Mouse (Mus musculus) stomach, postnatal 0 days (tissue): ENCODE results near the gene Slc4a1. TPM values are rescaled to one million over a fixed set of nuclear protein-coding genes. Genes with fewer than 3 reads are reported as not detected.
A peak's percentile ranks its signal among the peaks of the same experiment; 100 is the strongest.

Source experiments
- ATAC-seq: fragments of 200-750 bp; cut with Nextera tagmentation; 2 replicates; pipeline ENCODE4 v1.8.0; 2017; ENCODE audit not compliant: low FRiP score, low TSS enrichment
- DNase-seq: peaks from one replicate; pipeline ENCODE4 v3.0.0-alpha.2; 2016; ENCODE audit warnings: low spot score
- H3K27ac ChIP-seq: fragments of 300-500 bp; sonication (generic); replicated peaks from 2 replicates; pipeline ENCODE4 v1.5.1; 2014; ENCODE audit warnings: mild to moderate bottlenecking, control low read depth
- H3K27me3 ChIP-seq: fragments of 300-500 bp; sonication (generic); 2 replicates; pipeline ENCODE4 v1.6.1; 2014; ENCODE audit warnings: low read length; ENCODE audit not compliant: control insufficient read depth, insufficient read depth
- H3K36me3 ChIP-seq: fragments of 300-500 bp; sonication (generic); 2 replicates; pipeline ENCODE4 v1.6.1; 2014; ENCODE audit warnings: low read length, mixed read lengths; ENCODE audit not compliant: control insufficient read depth, insufficient read depth
- H3K4me1 ChIP-seq: fragments of 300-500 bp; sonication (generic); replicated peaks from 2 replicates; pipeline ENCODE4 v1.6.1; 2014; ENCODE audit warnings: antibody characterized with exemption; ENCODE audit not compliant: control insufficient read depth, insufficient read depth
- H3K4me2 ChIP-seq: fragments of 300-500 bp; sonication (generic); replicated peaks from 2 replicates; pipeline ENCODE4 v1.6.1; 2014; ENCODE audit warnings: low read depth, mild to moderate bottlenecking, control low read depth, moderate library complexity
- H3K4me3 ChIP-seq: fragments of 300-500 bp; sonication (generic); 2 replicates; pipeline ENCODE4 v1.5.1; 2014; ENCODE audit warnings: low read depth, low read length, control low read depth
- H3K9ac ChIP-seq: fragments of 300-500 bp; sonication (generic); 2 replicates; pipeline ENCODE4 v1.6.1; 2014; ENCODE audit warnings: mild to moderate bottlenecking, low read length, control low read depth, mixed read lengths
- H3K9me3 ChIP-seq: fragments of 300-500 bp; sonication (generic); 2 replicates; pipeline ENCODE4 v1.6.1; 2016; ENCODE audit warnings: low read length; ENCODE audit not compliant: control insufficient read depth
- CTCF ChIP-seq: IDR thresholded peaks from 2 replicates; pipeline ENCODE4 v1.5.1; 2016; ENCODE audit warnings: antibody characterized with exemption, low read depth, mild to moderate bottlenecking, moderate library complexity
- EP300 ChIP-seq: optimal IDR thresholded peaks from 2 replicates; pipeline ENCODE3; 2016; ENCODE audit warnings: antibody characterized with exemption
- WGBS: fragments of 180-500 bp; shearing (Covaris S2); extraction: QIAGEN DNeasy Blood & Tissue Kit; methylation state at CpG from one replicate; pipeline ENCODE4 v1.1.7; 2014; 5-methylcytosine and 5-hydroxymethylcytosine counted together
- polyA plus RNA-seq: library from polyadenylated mRNA; unstranded; fragments of >200 nt; fragmentation: Nextera tagmentation; extraction: Ambion mirVana; gene quantifications from 2 replicates; pipeline ENCODE4 v1.2.1, GENCODE M21; 2015

Gene Slc4a1
- polyA plus RNA-seq, 1 experiment from 2014 or later, result 0.72 TPM

DNA sequence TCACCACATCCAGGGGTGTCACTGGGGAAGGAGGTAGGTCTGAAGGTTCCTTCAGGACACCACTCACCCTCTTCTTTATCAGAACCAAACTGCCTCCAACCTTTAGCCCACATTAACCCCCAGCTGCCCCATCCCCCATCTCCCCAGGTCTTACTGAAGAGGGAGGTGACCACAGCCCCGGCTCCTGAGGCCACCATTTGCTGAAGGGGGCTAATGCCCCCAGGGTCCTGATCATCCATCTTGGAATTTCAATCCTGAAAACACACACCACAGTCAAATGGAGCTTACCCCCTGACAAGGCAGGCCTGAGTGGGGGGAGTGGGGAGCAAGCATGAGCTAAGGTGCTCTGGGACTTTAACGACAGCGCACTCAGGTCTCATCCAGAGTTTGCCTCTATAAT, 40.4 kb upstream of the Slc4a1 start:
- TF ChIP-seq CTCF (no peak), EP300 (no peak)
- H3K4me2 ChIP-seq, result peak overlapping the region; percentile 70
- peak overlapping the region; percentile 91; the same call in 1 of the 2 replicates for H3K27ac ChIP-seq

DNA sequence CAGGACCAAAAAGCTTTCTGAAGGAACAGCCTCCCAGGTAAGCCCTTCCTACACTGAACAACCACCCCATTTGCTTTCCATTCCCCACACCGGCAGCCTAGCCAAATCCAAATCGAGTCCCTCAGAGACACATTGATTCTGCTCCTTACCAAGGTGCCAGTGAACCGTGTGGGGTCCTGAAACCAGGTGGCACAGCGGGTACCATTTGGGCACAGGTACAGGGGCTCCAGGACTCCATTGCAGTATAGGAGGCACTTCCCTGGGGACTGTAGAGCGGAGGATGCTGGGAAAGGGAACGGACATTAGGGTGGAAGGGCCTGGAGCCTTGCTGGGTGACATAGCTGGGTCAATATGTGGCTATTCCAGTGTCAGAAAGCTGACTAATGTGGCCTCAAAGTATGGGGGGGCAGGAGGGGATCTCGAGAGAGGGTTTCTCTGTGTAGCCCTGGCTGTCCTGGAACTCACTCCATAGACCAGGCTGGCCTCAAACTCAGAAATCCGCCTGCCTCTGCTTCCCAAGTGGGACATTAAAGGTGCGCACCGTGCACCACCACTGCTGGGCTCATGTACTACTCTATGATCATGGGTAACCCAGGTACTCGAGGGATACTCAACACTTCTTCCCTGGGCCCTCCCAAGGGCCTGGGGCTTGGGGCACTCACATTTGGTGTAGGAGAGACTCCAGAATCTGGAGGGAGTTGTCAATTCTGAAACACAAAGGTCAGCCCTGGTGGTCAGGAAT, 39.7 kb upstream of the Slc4a1 start:
- no peak for TF ChIP-seq CTCF
- 82% methylated on average over 11 of the region's 11 CpGs for WGBS
- Histone ChIP-seq H3K9ac (peak overlapping the region; percentile 79; the same call in 1 of the 2 replicates), H3K36me3 (peaks cover 20% of the 10 kb centered on the region), H3K4me1 (peaks cover 5% of the 10 kb centered on the region; the same call in 1 of the 2 replicates), H3K27me3 (no peaks in the 10 kb centered on the region), H3K9me3 (no peaks in the 10 kb centered on the region), H3K4me3 (peak overlapping the region; percentile 81; the same call in 1 of the 2 replicates), H3K4me2 (peak overlapping the region; percentile 70; the same call in 1 of the 2 replicates), H3K27ac (no peak overlapping the region)
- no peak for ATAC-seq
- DNase-seq, result no peak

More for the DNA sequence above, 40.4 kb upstream of the Slc4a1 start:
- WGBS, result 9% methylated on average over 3 of the region's 3 CpGs
- Histone ChIP-seq H3K36me3 (peaks cover 20% of the 10 kb centered on the region), H3K9me3 (no peaks in the 10 kb centered on the region), H3K4me1 (peaks cover 5% of the 10 kb centered on the region; the same call in 1 of the 2 replicates), H3K9ac (peak overlapping the region; percentile 79), H3K4me3 (peak overlapping the region; percentile 81), H3K27me3 (no peaks in the 10 kb centered on the region)
- DNase-seq (no peak), ATAC-seq (no peak)

DNA sequence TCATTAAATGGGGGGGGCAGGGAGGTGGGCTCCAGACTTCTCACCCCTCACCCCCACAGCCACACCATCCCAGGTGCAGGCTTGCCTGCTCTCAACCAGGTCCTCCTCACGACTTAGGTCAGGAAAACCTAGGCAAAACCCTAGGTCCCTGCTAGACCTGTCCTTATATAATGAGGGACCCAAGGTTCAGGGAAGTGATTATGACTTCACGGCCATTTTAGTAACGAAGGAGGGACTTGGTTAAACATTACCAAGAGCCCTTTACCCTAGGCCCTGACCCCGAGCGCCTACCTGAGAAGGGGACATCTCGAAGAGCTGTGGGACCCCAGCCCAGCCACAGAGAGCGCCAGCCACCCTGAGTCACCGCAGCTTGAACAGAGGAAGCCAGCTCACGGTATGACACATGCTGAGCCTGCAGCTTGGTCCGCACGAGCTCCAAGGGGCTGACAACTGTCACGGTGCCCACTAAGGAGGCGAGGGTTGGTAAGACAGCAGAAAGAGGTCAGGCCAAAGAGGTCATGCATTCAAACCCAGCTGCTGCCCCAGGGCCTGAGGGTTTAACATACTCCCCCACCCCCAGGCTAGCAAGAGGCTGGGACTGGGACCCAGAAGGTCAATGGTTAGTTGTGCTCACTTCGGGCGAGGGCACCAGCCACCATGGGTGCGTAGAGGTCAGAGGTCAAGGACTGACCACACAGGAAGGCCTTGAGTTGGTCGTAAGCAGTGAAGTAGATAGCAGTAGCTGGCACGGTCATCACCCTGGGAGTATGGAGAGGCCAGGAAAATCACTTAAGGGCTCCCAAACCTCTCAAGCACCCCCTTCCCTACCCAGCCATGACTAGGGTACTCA, 38.4 kb upstream of the Slc4a1 start:
- TF ChIP-seq EP300 (no peak), CTCF (no peak)
- Histone ChIP-seq H3K9me3 (no peaks in the 10 kb centered on the region), H3K27ac (no peak overlapping the region), H3K27me3 (0 out of 2 replicates have a peak, but pooled peaks cover 4% of the 10 kb centered on the region), H3K4me3 (no peak overlapping the region), H3K4me1 (peaks cover 5% of the 10 kb centered on the region; the same call in 1 of the 2 replicates), H3K9ac (peak overlapping the region; percentile 8; the same call in 1 of the 2 replicates), H3K36me3 (peaks cover 20% of the 10 kb centered on the region), H3K4me2 (no peak overlapping the region)
- 77% methylated on average over 18 of the region's 18 CpGs for whole genome bisulfite sequencing
- DNase-seq (no peak), ATAC-seq (no peak)

DNA sequence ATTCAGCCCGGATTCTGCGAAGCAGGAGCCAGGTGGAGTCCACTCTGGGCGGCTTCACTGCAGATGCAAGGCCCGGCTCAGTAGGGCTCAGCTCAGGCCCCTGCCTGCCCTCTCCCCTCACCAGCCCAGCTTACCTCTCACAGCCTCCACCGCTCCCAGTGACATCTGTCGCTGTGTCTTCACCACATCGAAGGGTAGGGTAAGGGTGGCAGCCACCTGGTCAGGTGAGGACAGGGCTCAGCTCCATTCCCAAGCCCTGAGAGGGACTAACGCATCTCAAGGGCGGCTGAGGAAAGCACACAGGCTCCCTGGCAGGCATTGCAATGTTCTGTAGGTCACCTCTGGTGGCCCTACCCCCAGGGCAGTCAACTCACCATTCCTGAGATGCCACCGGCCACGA, 37.7 kb upstream of the Slc4a1 start:
- H3K36me3 ChIP-seq, result peaks cover 20% of the 10 kb centered on the region
- 0 out of 2 replicates have a peak, but pooled peaks cover 5% of the 10 kb centered on the region for H3K27me3 ChIP-seq
- 95% methylated on average over 11 of the region's 11 CpGs for WGBS
- no peaks in the 10 kb centered on the region for H3K9me3 ChIP-seq
- DNase-seq (no peak), ATAC-seq (no peak)
- no peak overlapping the region for H3K9ac ChIP-seq
- H3K4me1 ChIP-seq, result peaks cover 5% of the 10 kb centered on the region; the same call in 1 of the 2 replicates
- TF ChIP-seq EP300 (no peak), CTCF (no peak)
- H3K27ac ChIP-seq, result no peak overlapping the region
- no peak overlapping the region for H3K4me3 ChIP-seq
- no peak overlapping the region for H3K4me2 ChIP-seq

DNA sequence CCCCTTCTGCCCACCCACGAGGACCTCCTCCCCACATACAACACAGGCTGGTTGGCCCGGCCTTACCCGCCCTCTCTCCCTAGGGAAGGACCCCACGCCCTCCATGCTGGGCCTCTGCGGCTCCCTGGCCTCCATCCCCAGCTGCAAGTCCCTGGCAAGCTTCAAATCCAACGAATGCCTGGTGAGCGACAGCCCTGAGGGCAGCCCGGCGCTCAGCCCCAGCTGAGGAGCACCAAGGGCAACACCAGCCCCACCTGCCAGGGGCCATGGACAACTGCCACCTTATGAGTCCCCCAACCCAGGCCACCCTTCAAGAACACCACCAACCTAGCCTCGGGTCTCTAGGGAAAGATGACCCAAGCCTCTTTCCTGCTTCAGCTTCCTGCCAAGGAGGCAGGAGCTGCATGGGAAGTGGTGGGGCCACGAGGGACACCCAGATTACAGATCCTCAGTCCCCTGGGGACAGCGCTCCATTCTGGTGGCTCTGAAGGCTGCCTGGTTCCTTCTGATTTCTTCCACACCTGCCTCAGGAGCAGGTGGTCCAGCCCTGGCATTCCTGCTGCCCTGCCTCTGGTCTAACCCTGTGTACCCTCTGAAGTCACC, 36.0 kb upstream of the Slc4a1 start:
- H3K27me3 ChIP-seq, result 0 out of 2 replicates have a peak, but pooled peaks cover 5% of the 10 kb centered on the region
- WGBS, result 60% methylated on average over 12 of the region's 12 CpGs

More for the DNA sequence above, 36.0 kb upstream of the Slc4a1 start:
- Histone ChIP-seq H3K4me3 (no peak overlapping the region), H3K9me3 (no peaks in the 10 kb centered on the region), H3K36me3 (peaks cover 20% of the 10 kb centered on the region), H3K4me1 (peaks cover 5% of the 10 kb centered on the region; the same call in 1 of the 2 replicates), H3K9ac (no peak overlapping the region), H3K4me2 (no peak overlapping the region), H3K27ac (no peak overlapping the region)
- DNase-seq (no peak), ATAC-seq (no peak)
- TF ChIP-seq CTCF, result no peak
- no peak for TF ChIP-seq EP300
